In genomic region chr16:90774646-90775045, GRCm38 (mm10) we compare ENCODE assay signal across 14 mouse cellular contexts. TPM values are rescaled to one million over a fixed set of nuclear protein-coding genes. Genes with fewer than 3 reads are reported as not detected.
"Had no signal": no experiment of that assay in that cellular context is flagged by ENCODE, and none has a peak within 500 bp of the region (broad histone marks: within the 10 kb centered on the region; RNA-seq: fewer than 3 reads in every experiment).

No protein-coding gene starts in this region.

- DNase-seq: gastrocnemius, postnatal 14 days; gastrocnemius, postnatal 36 days; heart, adult 11 months; heart, adult 2 months; heart, postnatal 14 days; heart, postnatal 36 days; kidney, adult 11 months; kidney, adult 2 months; kidney, adult 9 months; kidney, postnatal 14 days; kidney, postnatal 36 days; layer of hippocampus, adult 9-11 months had no signal

RNA-seq across cellular contexts. Expression of gene Mrap, which starts 36.6 kb away (rescaled TPM):
- total RNA-seq: hematopoietic stem cell, adult 5-6 weeks; left cerebral cortex, postnatal 4 days had no signal

RNA-seq across cellular contexts. Expression of gene Eva1c, which starts 51.9 kb away (rescaled TPM):
- total RNA-seq: hematopoietic stem cell, adult 5-6 weeks had no signal
